Mouse (Mus musculus) lung, embryonic 16.5 days (tissue): ENCODE measurements around the gene Ctc1. TPM values are rescaled to one million over a fixed set of nuclear protein-coding genes. Genes with fewer than 3 reads are reported as not detected.

ENCODE experiments used
- microRNA-seq: library from miRNA; unstranded; fragments of <30 nt; microRNA quantifications from one replicate; pipeline ENCODE4, GENCODE M21; 2016
- polyA plus RNA-seq: library from polyadenylated mRNA; unstranded; fragments of >200 nt; fragmentation: Nextera tagmentation; extraction: Ambion mirVana; gene quantifications from 2 replicates; pipeline ENCODE4 v1.2.1, GENCODE M21; 2015

The Ctc1 gene
- polyA plus RNA-seq, 1 experiment from 2014 or later, result 53.3 TPM

Small RNA genes within 50 kb of the gene (microRNA-seq; reads per million reads assigned to microRNA genes)
- gene Mir3062, result 3.6 reads per million, percentile 12 among the genes with 10 or more reads in this experiment

Other genes starting within 250 kb of the Ctc1 start
- gene Ndel1, start 144.1 kb upstream of the Ctc1 start, polyA plus RNA-seq, result 73.5 and 83.8 TPM in 2 replicates
- gene Rnf222, start 127.4 kb upstream of the Ctc1 start, polyA plus RNA-seq, result 0.06 and 0.13 TPM in 2 replicates
- 880 and 951 TPM in 2 replicates for gene Rpl26, start 114.3 kb upstream of the Ctc1 start, polyA plus RNA-seq
- gene Odf4, start 88.8 kb upstream of the Ctc1 start, polyA plus RNA-seq, result not detected in 2 replicates
- 28.3 and 28.9 TPM in 2 replicates for gene Arhgef15, start 58.4 kb upstream of the Ctc1 start, polyA plus RNA-seq
- 2.9 and 3.3 TPM in 2 replicates for gene Slc25a35, start 47.8 kb upstream of the Ctc1 start, polyA plus RNA-seq
- gene Rangrf, start 40.7 kb upstream of the Ctc1 start, polyA plus RNA-seq, result 36.7 and 40.3 TPM in 2 replicates
- 26.2 and 27.0 TPM in 2 replicates for gene Pfas, start 7.5 kb upstream of the Ctc1 start, polyA plus RNA-seq
- 183 and 189 TPM in 2 replicates for gene Aurkb, start 29.7 kb downstream of the Ctc1 start, polyA plus RNA-seq
- gene Borcs6, start 43.8 kb downstream of the Ctc1 start, polyA plus RNA-seq, result 7.2 and 8.6 TPM in 2 replicates
- gene Tmem107, start 54.9 kb downstream of the Ctc1 start, polyA plus RNA-seq, result 101 and 104 TPM in 2 replicates
- 80.6 and 85.2 TPM in 2 replicates for gene Vamp2, start 72.6 kb downstream of the Ctc1 start, polyA plus RNA-seq
- gene Per1, start 79.3 kb downstream of the Ctc1 start, polyA plus RNA-seq, result 31.1 and 32.4 TPM in 2 replicates
- 0.38 and 0.43 TPM in 2 replicates for gene Hes7, start 104.5 kb downstream of the Ctc1 start, polyA plus RNA-seq
- 0.36 and 0.44 TPM in 2 replicates for gene 9130213A22Rik, start 106.7 kb downstream of the Ctc1 start, polyA plus RNA-seq
- gene Aloxe3, start 110.0 kb downstream of the Ctc1 start, polyA plus RNA-seq, result 0.24 and 0.31 TPM in 2 replicates
- 0.33 TPM in 1 of 2 replicates, not detected in the other for gene Alox12b, start 141.1 kb downstream of the Ctc1 start, polyA plus RNA-seq
- gene Alox8, start 181.9 kb downstream of the Ctc1 start, polyA plus RNA-seq, result 0.43 and 0.44 TPM in 2 replicates
- gene Gucy2e, start 221.1 kb downstream of the Ctc1 start, polyA plus RNA-seq, result 0.10 TPM in 2 replicates